8 mouse cellular contexts compared by ENCODE assay signal in genomic region chr7:65388243-65389013, GRCm38 (mm10).
DNase-seq lines count a peak whose midpoint lies in the region; ATAC-seq and TF ChIP-seq lines count a peak whose summit lies in the region.

No protein-coding gene starts in this region.

- WGBS in forebrain, embryonic 15.5 days: 72% methylated on average over 8 of the region's 8 CpGs
- 86% methylated on average over 8 of the region's 8 CpGs for WGBS in forebrain, embryonic 11.5 days
- 91% methylated on average over 8 of the region's 8 CpGs for WGBS in thymus, adult 2 months

- H3K36me3 ChIP-seq in forebrain, embryonic 15.5 days: no peaks in the 10 kb centered on the region
- H3K36me3 ChIP-seq in forebrain, embryonic 11.5 days (ENCODE audit: control insufficient read depth, insufficient read depth, low read length): no peaks in the 10 kb centered on the region
- no peaks in the 10 kb centered on the region for H3K36me3 ChIP-seq in thymus, adult 2 months (ENCODE audit: control insufficient read depth, insufficient read depth, low read length)

- DNase-seq in forebrain, embryonic 11.5 days (ENCODE audit: low spot score): no peak
- peak; percentile 37 for DNase-seq in right cerebral cortex, postnatal 14 days
- no peak for DNase-seq in right cerebral cortex, postnatal 36 days (ENCODE audit: low spot score in 2 of 2)
- DNase-seq in left cerebral cortex, postnatal 4 days: peak; percentile 53
- DNase-seq in liver: no peak
- DNase-seq in thymus, adult 2 months: no peak
- no peak for DNase-seq in layer of hippocampus, adult 11-12 months (ENCODE audit: low spot score)

- H3K4me1 ChIP-seq in forebrain, embryonic 15.5 days: peaks cover 8% of the 10 kb centered on the region; the same call in 1 of the 2 replicates
- peaks cover under 1% of the 10 kb centered on the region; the same call in 1 of the 2 replicates for H3K4me1 ChIP-seq in forebrain, embryonic 11.5 days (replicated peaks; ENCODE audit: control insufficient read depth, insufficient read depth, low read length)
- H3K4me1 ChIP-seq in thymus, adult 2 months (replicated peaks; ENCODE audit: control insufficient read depth, insufficient read depth, low read length): no peaks in the 10 kb centered on the region

- no peaks in the 10 kb centered on the region for H3K27me3 ChIP-seq in forebrain, embryonic 15.5 days
- H3K27me3 ChIP-seq in forebrain, embryonic 11.5 days (ENCODE audit: control insufficient read depth, insufficient read depth, low read length): no peaks in the 10 kb centered on the region
- no peaks in the 10 kb centered on the region for H3K27me3 ChIP-seq in thymus, adult 2 months (ENCODE audit: control insufficient read depth, insufficient read depth, low read length)

- no peak overlapping the region for H3K4me3 ChIP-seq in forebrain, embryonic 15.5 days
- no peak overlapping the region for H3K4me3 ChIP-seq in forebrain, embryonic 11.5 days (ENCODE audit: low read depth, low read length)
- H3K4me3 ChIP-seq in thymus, adult 2 months (ENCODE audit: control insufficient read depth, insufficient read depth, low read length): no peak overlapping the region

- H3K9ac ChIP-seq in forebrain, embryonic 15.5 days (replicated peaks): no peak overlapping the region
- no peak overlapping the region for H3K9ac ChIP-seq in forebrain, embryonic 11.5 days (ENCODE audit: low read length)

- TF ChIP-seq POLR2A in thymus, adult 2 months (IDR thresholded peaks at IDR 0.05; ENCODE audit: control insufficient read depth, extremely low read depth, insufficient read depth, low read length, poor library complexity): no peak

- no peaks in the 10 kb centered on the region; the same call in 1 of the 2 replicates for H3K9me3 ChIP-seq in forebrain, embryonic 15.5 days
- H3K9me3 ChIP-seq in forebrain, embryonic 11.5 days (ENCODE audit: control insufficient read depth, low read length): no peaks in the 10 kb centered on the region

- intact Hi-C loops in left cerebral cortex, postnatal 4 days (cut with DNase I): no loop called here

- no peak for TF ChIP-seq CTCF in thymus, adult 2 months (IDR thresholded peaks at IDR 0.05; ENCODE audit: borderline replicate concordance, control insufficient read depth, extremely low read depth, insufficient read depth, low read length, poor library complexity)

- H3K4me2 ChIP-seq in forebrain, embryonic 15.5 days (replicated peaks): no peak overlapping the region
- H3K4me2 ChIP-seq in forebrain, embryonic 11.5 days (ENCODE audit: low read depth, low read length, severe bottlenecking): no peak overlapping the region

- no peak for ATAC-seq in forebrain, embryonic 15.5 days (replicated peaks)
- no peak for ATAC-seq in forebrain, embryonic 11.5 days (replicated peaks; ENCODE audit: low FRiP score)

- 0 out of 2 replicates have a peak overlapping the region, but pooled peaks have one; percentile 16 for H3K27ac ChIP-seq in forebrain, embryonic 15.5 days (replicated peaks)
- no peak overlapping the region for H3K27ac ChIP-seq in forebrain, embryonic 11.5 days (ENCODE audit: low read depth, low read length)
- H3K27ac ChIP-seq in thymus, adult 2 months (ENCODE audit: control insufficient read depth, insufficient read depth, low read length): no peak overlapping the region

Comparison
In these comparisons a context has a peak if more than half of its experiments do, and no peak if none do; other contexts are left out.
1. DNase-seq: peak in right cerebral cortex, postnatal 14 days (single experiment) and left cerebral cortex, postnatal 4 days (single experiment); none in forebrain, embryonic 11.5 days (single experiment), right cerebral cortex, postnatal 36 days (0 of 2), liver (single experiment), thymus, adult 2 months (single experiment) and layer of hippocampus, adult 11-12 months (single experiment).